Mouse (Mus musculus) cerebellum, adult 2 months (tissue): ENCODE data around the gene Rasgef1b.

Experiments
- CTCF ChIP-seq: fragments of 200-500 bp; IDR thresholded peaks from 2 replicates; pipeline ENCODE4 v1.5.1; 2011; ENCODE audit warnings: low read depth, mild to moderate bottlenecking, control low read depth, low read length, moderate library complexity, borderline replicate concordance; ENCODE audit not compliant: insufficient read depth
- POLR2A ChIP-seq: fragments of 200-500 bp; IDR thresholded peaks from 2 replicates; pipeline ENCODE4 v1.6.1; 2011; ENCODE audit warnings: low read length, control low read depth, borderline replicate concordance; ENCODE audit not compliant: insufficient read depth

DNA sequence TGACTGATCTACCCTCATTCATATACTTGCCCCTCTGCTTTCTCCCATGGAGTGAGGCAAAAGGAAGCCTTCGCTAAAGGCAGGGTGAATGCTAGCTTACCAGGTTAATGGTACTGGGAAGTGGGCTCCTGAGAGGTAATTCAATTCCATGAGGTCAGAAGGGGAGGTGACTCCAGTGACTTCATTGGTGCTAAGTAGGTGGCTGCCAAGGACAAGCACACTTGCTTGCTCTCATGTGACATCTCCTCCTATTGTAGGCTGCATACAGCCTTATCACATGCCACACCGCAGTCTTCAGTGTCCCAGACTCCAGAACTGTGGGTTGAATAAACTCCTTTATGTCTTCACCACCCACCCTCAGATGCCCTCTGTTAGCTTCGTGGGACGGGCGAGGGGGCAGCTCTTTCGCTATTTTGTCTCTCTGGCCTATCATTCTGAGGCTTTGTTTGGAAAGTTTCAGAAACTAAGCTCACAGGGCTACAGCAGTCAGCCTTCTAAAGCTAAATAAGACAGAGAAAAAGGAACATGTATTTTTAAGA, 441.1 kb downstream of the Rasgef1b start:
- TF ChIP-seq POLR2A (no peak), CTCF (no peak)
